ENCODE assay signal across 25 mouse cellular contexts in genomic region chr17:27393931-27394330, GRCm38 (mm10).
A peak's percentile ranks its signal among the peaks of the same experiment; 100 is the strongest.
DNase-seq lines count a peak whose midpoint lies in the region; ATAC-seq and TF ChIP-seq lines count a peak whose summit lies in the region.
"Had no signal": no experiment of that assay in that cellular context is flagged by ENCODE, and none has a peak within 500 bp of the region (broad histone marks: within the 10 kb centered on the region; RNA-seq: fewer than 3 reads in every experiment).

No protein-coding gene starts in this region.

- H3K27me3 ChIP-seq in hindbrain, embryonic 16.5 days (replicated peaks; ENCODE audit: control insufficient read depth, insufficient read depth, low read length), result no peaks in the 10 kb centered on the region
- no peaks in the 10 kb centered on the region for H3K27me3 ChIP-seq in hindbrain, postnatal 0 days (ENCODE audit: insufficient read depth, low read length)
- no peaks in the 10 kb centered on the region for H3K27me3 ChIP-seq in embryonic facial prominence, embryonic 10.5 days (replicated peaks; ENCODE audit: low read depth, poor library complexity, severe bottlenecking)
- H3K27me3 ChIP-seq: embryonic facial prominence, embryonic 12.5 days; kidney, embryonic 15.5 days; limb, embryonic 15.5 days; liver, embryonic 15.5 days; neural tube, embryonic 12.5 days had no signal

- no peak overlapping the region for H3K27ac ChIP-seq in hindbrain, embryonic 16.5 days (ENCODE audit: low read depth, low read length)
- no peak overlapping the region for H3K27ac ChIP-seq in hindbrain, postnatal 0 days
- H3K27ac ChIP-seq in embryonic facial prominence, embryonic 10.5 days (replicated peaks), result peak overlapping the region; percentile 40; the same call in 1 of the 2 replicates
- H3K27ac ChIP-seq: embryonic facial prominence, embryonic 12.5 days; forebrain, embryonic 12.5 days; kidney, embryonic 15.5 days; left cerebral cortex, adult 2 months; limb, embryonic 15.5 days; liver, embryonic 15.5 days; macrophage; neural tube, embryonic 12.5 days; stomach, postnatal 0 days had no signal

- ATAC-seq in hindbrain, embryonic 16.5 days, result 0 out of 2 replicates have a peak, but pooled peaks have one; percentile 7
- ATAC-seq in hindbrain, postnatal 0 days, result no peak

- H3K4me3 ChIP-seq in hindbrain, embryonic 16.5 days (ENCODE audit: low read length), result no peak overlapping the region
- H3K4me3 ChIP-seq in hindbrain, postnatal 0 days (ENCODE audit: low read length), result no peak overlapping the region
- H3K4me3 ChIP-seq in embryonic facial prominence, embryonic 10.5 days, result no peak overlapping the region
- H3K4me3 ChIP-seq: embryonic facial prominence, embryonic 12.5 days; forebrain, embryonic 12.5 days; kidney, embryonic 15.5 days; left cerebral cortex, adult 2 months; limb, embryonic 15.5 days; liver, embryonic 15.5 days; neural tube, embryonic 12.5 days had no signal

- H3K4me1 ChIP-seq in hindbrain, embryonic 16.5 days (ENCODE audit: control insufficient read depth, insufficient read depth, low read depth, low read length), result peaks cover 10% of the 10 kb centered on the region
- peaks cover 5% of the 10 kb centered on the region for H3K4me1 ChIP-seq in hindbrain, postnatal 0 days (ENCODE audit: insufficient read depth, low read length)
- H3K4me1 ChIP-seq in embryonic facial prominence, embryonic 10.5 days, result peaks cover 22% of the 10 kb centered on the region
- H3K4me1 ChIP-seq: liver, embryonic 15.5 days had no signal

- peak; percentile 58 to 66 for DNase-seq in cerebellum, postnatal 10 days
- DNase-seq in cerebellum, adult 11 months, result no peak
- DNase-seq in hindbrain, postnatal 0 days (ENCODE audit: low spot score), result no peak
- peak; percentile 49 for DNase-seq in adrenal gland, adult 8-10 months
- DNase-seq in embryonic facial prominence, embryonic 10.5 days (ENCODE audit: low spot score), result no peak
- no peak for DNase-seq in heart, adult 8-10 months (ENCODE audit: low spot score)
- DNase-seq: cerebellum, adult 9-11 months; gastrocnemius, postnatal 10 days; heart, adult 11 months; heart, postnatal 36 days; kidney, adult 11 months; kidney, postnatal 36 days; right cerebral cortex, postnatal 14 days; thymus, adult 2 months; thymus, postnatal 4 days had no signal

- no peak for TF ChIP-seq CTCF in hindbrain, postnatal 0 days (IDR thresholded peaks at IDR 0.05; ENCODE audit: low read depth)

- H3K9me3 ChIP-seq in hindbrain, embryonic 16.5 days (ENCODE audit: control insufficient read depth, low read length), result no peaks in the 10 kb centered on the region
- no peaks in the 10 kb centered on the region for H3K9me3 ChIP-seq in hindbrain, postnatal 0 days (ENCODE audit: low read length)
- no peaks in the 10 kb centered on the region for H3K9me3 ChIP-seq in embryonic facial prominence, embryonic 10.5 days
- H3K9me3 ChIP-seq: embryonic facial prominence, embryonic 12.5 days; forebrain, embryonic 12.5 days; kidney, embryonic 15.5 days; limb, embryonic 15.5 days; liver, embryonic 15.5 days; neural tube, embryonic 12.5 days had no signal

- no peaks in the 10 kb centered on the region for H3K36me3 ChIP-seq in hindbrain, embryonic 16.5 days (ENCODE audit: control insufficient read depth, insufficient read depth, low read length)
- H3K36me3 ChIP-seq in hindbrain, postnatal 0 days (ENCODE audit: insufficient read depth, low read length), result no peaks in the 10 kb centered on the region
- no peaks in the 10 kb centered on the region for H3K36me3 ChIP-seq in embryonic facial prominence, embryonic 10.5 days (replicated peaks)
- H3K36me3 ChIP-seq: embryonic facial prominence, embryonic 12.5 days; forebrain, embryonic 12.5 days; kidney, embryonic 15.5 days; limb, embryonic 15.5 days; liver, embryonic 15.5 days; neural tube, embryonic 12.5 days had no signal

- 53% methylated on average over 5 of the region's 5 CpGs for WGBS in hindbrain, embryonic 16.5 days
- 52% methylated on average over 5 of the region's 5 CpGs for WGBS in hindbrain, postnatal 0 days
- WGBS in embryonic facial prominence, embryonic 10.5 days, result 81% methylated on average over 5 of the region's 5 CpGs

- no peak overlapping the region for H3K4me2 ChIP-seq in hindbrain, embryonic 16.5 days (ENCODE audit: low read length)
- no peak overlapping the region for H3K4me2 ChIP-seq in hindbrain, postnatal 0 days (ENCODE audit: low read depth, low read length)
- H3K4me2 ChIP-seq: embryonic facial prominence, embryonic 12.5 days; forebrain, embryonic 12.5 days; kidney, embryonic 15.5 days; limb, embryonic 15.5 days; liver, embryonic 15.5 days; neural tube, embryonic 12.5 days had no signal

- no peak overlapping the region for H3K9ac ChIP-seq in hindbrain, embryonic 16.5 days (ENCODE audit: low read depth, low read length)
- no peak overlapping the region for H3K9ac ChIP-seq in hindbrain, postnatal 0 days (replicated peaks; ENCODE audit: low read length)
- H3K9ac ChIP-seq: embryonic facial prominence, embryonic 12.5 days; forebrain, embryonic 12.5 days; kidney, embryonic 15.5 days; limb, embryonic 15.5 days; liver, embryonic 15.5 days; neural tube, embryonic 12.5 days had no signal

Comparison
In these comparisons a context has a peak if more than half of its experiments do, and no peak if none do; other contexts are left out.
1. DNase-seq: peak in cerebellum, postnatal 10 days (2 of 2) and adrenal gland, adult 8-10 months (single experiment); none in cerebellum, adult 11 months (single experiment), hindbrain, postnatal 0 days (single experiment), embryonic facial prominence, embryonic 10.5 days (single experiment) and heart, adult 8-10 months (single experiment).